33 mouse cellular contexts compared by ENCODE assay signal in the genomic region with DNA sequence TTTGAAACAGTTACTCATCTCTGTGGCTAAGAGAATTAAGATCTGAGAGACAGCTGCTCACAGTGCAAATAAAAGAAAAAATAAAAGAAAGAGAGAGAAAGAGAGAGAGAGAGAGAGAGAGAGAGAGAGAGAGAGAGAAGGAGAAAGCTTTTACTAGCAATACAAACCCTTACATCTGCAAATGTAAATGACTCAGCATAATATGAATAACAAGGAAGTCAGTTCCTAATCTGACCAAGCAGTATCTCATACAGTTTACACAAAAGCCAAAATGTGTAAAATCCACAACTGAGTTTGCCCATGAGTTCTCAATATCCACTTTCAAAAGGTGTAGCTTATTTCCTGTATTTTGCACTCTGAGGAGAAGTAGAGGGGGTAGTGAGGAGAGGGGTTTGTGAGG.
"Had no signal": no experiment of that assay in that cellular context is flagged by ENCODE, and none has a peak within 500 bp of the region (broad histone marks: within the 10 kb centered on the region; RNA-seq: fewer than 3 reads in every experiment).

No protein-coding gene starts in this region.

- H3K9me3 ChIP-seq: heart, embryonic 12.5 days; heart, embryonic 13.5 days; heart, embryonic 15.5 days; hindbrain, embryonic 10.5 days; hindbrain, embryonic 12.5 days; hindbrain, embryonic 13.5 days; hindbrain, embryonic 15.5 days; intestine, embryonic 15.5 days; kidney, embryonic 15.5 days had no signal

- H3K36me3 ChIP-seq: heart, embryonic 12.5 days; heart, embryonic 13.5 days; heart, embryonic 15.5 days; hindbrain, embryonic 10.5 days; hindbrain, embryonic 12.5 days; hindbrain, embryonic 13.5 days; hindbrain, embryonic 15.5 days; intestine, embryonic 15.5 days; kidney, embryonic 15.5 days had no signal

- H3K9ac ChIP-seq: heart, embryonic 12.5 days; heart, embryonic 13.5 days; heart, embryonic 15.5 days; hindbrain, embryonic 12.5 days; hindbrain, embryonic 13.5 days; hindbrain, embryonic 14.5 days; hindbrain, embryonic 15.5 days; intestine, embryonic 15.5 days; kidney, embryonic 15.5 days had no signal

- H3K4me1 ChIP-seq: heart, embryonic 12.5 days; heart, embryonic 13.5 days; heart, embryonic 15.5 days; hindbrain, embryonic 10.5 days; hindbrain, embryonic 12.5 days; hindbrain, embryonic 13.5 days; hindbrain, embryonic 15.5 days; intestine, embryonic 15.5 days; kidney, embryonic 15.5 days had no signal

- H3K4me3 ChIP-seq: heart, embryonic 12.5 days; heart, embryonic 13.5 days; heart, embryonic 15.5 days; hindbrain, embryonic 10.5 days; hindbrain, embryonic 12.5 days; hindbrain, embryonic 13.5 days; hindbrain, embryonic 15.5 days; intestine, embryonic 15.5 days; kidney, embryonic 15.5 days; layer of hippocampus, adult 2 months; left cerebral cortex, adult 2 months had no signal

- H3K27ac ChIP-seq: heart, embryonic 13.5 days; heart, embryonic 15.5 days; hindbrain, embryonic 10.5 days; hindbrain, embryonic 12.5 days; hindbrain, embryonic 13.5 days; hindbrain, embryonic 14.5 days; hindbrain, embryonic 15.5 days; hindbrain, postnatal 0 days; intestine, embryonic 15.5 days; kidney, embryonic 15.5 days; kidney, postnatal 0 days; layer of hippocampus, adult 2 months; left cerebral cortex, adult 2 months had no signal

- H3K27me3 ChIP-seq: heart, embryonic 12.5 days; heart, embryonic 13.5 days; heart, embryonic 15.5 days; hindbrain, embryonic 12.5 days; hindbrain, embryonic 13.5 days; hindbrain, embryonic 15.5 days; intestine, embryonic 15.5 days; kidney, embryonic 15.5 days had no signal

- H3K4me2 ChIP-seq: heart, embryonic 12.5 days; heart, embryonic 13.5 days; heart, embryonic 15.5 days; hindbrain, embryonic 12.5 days; hindbrain, embryonic 13.5 days; hindbrain, embryonic 14.5 days; hindbrain, embryonic 15.5 days; intestine, embryonic 15.5 days; kidney, embryonic 15.5 days had no signal

- DNase-seq: heart, postnatal 10 days; heart, postnatal 14 days; heart, postnatal 36 days; heart, postnatal 4 days; kidney, adult 11 months; kidney, adult 18-20 months; kidney, adult 2 months; kidney, adult 8-10 months; kidney, adult 9 months; kidney, postnatal 10 days; kidney, postnatal 14 days; kidney, postnatal 25 days; kidney, postnatal 36 days; kidney, postnatal 4 days; layer of hippocampus, adult 9-11 months; layer of hippocampus, postnatal 36 days had no signal

- ATAC-seq: hindbrain, embryonic 16.5 days; hindbrain, postnatal 0 days; inflammation-experienced regulatory T-cells, adult 6 months; intestine, embryonic 15.5 days; intestine, embryonic 16.5 days had no signal
